Mouse (Mus musculus): Measurements from ENCODE around the gene Cilp.

The Cilp gene

DNA sequence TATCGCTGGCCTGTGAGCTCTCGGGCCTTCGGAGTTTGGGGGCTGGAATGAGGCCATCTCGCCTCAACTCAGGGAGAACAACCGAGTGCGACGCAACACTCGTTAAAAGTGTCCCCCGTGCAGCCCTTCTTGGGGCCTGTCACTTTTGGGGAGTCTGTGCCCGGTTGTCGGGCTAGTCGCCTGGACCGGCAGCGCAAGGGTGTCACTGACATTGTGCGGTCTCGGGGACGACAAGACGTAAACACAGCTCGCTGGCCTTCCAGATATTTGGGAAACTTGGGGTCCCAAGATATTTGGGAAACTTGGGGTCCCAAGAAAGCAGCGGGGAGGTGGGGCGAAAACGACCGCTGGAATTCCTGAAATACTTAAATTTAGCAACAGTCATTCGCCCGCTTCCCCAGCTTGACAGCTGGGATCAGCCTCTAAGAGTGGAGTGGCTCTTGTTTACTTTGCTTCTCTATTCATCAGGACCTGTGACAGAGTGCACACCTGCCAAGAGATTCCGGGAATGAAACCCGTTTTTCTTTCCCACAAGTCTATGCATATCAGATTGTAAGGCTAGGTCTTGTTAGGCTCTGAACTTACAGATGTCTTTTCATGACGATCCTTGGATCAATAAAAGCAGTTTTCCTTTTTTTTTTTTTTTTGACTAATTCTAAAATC is 29.9 kb downstream of the Cilp start:
- no peak for DNase-seq (ENCODE audit: low read depth, low spot score)

DNA sequence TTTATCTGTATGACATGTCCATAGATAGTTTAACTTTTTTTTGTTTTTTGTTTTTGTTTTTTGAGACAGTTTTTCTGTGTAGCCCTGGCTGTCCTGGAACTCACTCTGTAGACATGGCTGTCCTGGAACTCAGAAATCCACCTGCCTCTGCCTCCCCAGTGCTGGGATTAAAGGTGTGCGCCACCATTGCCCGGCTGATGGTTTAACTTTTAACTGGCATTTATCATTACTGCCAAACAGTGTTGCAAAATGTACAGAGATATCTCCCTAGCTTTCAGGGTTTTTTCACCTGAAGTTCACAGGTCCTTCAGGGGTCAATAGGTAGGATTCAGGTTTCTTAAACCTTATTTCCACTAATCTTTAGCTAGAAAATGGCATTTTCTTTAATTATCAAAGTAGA is 32.1 kb downstream of the Cilp start:
- DNase-seq (ENCODE audit: low read depth, low spot score) = no peak

DNA sequence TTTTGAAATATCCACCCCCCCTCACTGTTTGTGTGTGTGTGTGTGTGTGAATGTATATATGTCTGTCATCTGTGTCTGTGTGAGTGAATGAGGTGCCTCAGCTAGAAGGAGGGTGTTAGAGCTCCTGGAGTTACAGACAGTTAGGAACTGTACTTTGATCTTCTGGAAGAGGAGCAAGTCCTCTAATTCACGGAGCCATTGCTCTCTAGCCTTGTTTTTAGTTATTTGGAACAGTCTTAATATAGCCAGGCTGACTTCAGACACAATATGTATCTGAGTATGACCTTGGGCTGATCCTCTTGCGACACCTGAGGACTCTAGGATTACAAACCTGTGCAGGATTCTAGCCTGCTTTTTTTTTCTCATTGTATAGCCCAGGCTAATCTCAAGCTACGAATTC is 33.8 kb downstream of the Cilp start:
- no peak for DNase-seq (ENCODE audit: low read depth, low spot score)

DNA sequence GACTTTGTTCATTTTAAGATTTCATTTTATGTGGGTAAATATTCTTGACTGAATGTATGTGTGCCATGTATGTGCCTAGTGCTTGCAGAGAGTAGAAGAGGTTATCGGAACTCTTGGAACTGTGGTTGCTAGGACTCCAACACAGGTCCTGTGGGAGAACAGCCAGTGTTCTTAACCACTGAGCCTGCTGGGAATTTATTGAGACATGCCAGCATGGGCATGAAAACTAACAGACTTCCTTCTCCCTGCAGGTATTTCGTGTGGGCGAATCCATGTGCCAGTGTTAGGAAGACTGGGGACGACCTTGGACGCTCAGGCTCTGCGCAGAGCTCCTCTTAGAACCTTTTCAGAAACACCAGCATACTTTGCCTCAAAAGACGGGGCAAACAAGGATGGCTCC is 34.7 kb downstream of the Cilp start:
- DNase-seq (ENCODE audit: low read depth, low spot score) = no peak

DNA sequence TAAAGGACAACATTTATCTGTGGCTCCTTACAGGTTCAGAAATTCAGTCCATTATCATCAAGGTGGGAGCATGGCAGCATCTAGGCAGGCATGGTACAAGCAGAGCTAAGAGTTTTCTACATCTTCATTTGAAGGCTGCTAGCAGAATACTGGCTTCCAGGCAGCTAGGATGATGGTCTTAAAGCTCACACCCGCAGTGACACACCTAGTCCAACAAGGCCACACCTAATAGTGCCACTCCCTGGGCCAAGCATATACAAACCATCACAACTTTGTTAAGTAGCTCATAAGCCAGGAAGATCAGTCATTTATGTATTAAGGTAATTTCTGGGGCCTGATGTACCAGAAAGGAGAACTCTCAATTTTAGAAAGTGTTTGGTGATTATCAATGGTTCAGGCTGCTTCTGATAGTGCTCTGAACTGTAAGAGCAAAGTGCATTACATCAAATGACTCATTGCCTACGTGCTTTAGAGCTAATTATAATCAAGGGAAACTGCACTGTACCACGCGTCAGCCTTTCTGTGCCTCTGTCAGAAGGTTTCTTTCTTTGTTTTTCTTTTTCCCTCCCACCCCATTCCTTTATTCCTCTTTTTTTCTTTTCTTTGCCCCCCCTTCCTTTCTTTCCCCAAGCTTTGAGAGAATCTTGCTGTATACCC is 37.5 kb downstream of the Cilp start:
- no peak for DNase-seq (ENCODE audit: low read depth, low spot score)

DNA sequence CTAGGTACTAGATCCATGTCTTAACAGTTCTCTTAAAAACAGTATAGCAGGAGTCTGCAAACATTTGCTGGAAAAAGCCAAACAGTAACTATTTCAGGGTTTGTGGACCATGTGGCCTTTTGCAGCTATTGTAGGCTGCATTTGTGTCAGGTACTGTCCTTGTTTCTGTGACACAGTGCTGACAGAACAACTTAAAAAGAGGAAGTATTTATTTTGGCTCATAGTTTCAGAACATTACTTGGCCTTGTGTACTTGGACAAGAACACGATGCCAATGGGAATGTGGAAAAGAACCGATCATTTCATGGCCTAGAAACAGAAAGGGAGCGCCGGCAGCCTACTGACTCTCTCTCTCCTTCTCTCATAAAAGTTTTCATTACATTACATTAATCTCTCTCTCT is 38.6 kb downstream of the Cilp start:
- DNase-seq (ENCODE audit: low read depth, low spot score) = no peak

DNA sequence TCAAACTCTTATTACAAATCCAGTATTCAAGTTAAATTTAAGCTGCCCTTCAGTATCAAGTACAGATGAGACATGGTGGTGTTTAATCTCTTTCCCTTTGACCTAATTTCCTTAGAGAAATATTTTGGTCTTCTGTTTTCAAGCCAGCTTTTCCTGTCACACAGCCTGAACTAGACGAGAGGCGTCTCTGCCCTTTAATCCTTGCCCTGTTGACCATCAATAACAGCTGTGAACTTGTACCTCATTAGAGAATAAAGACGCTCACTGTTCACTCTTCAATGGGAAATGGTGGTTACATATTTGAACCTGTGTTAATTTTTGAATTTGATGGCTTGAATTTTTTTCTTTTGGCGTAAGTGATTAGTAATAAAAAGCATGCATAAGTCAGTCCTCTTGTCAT is 39.3 kb downstream of the Cilp start:
- DNase-seq (ENCODE audit: low read depth, low spot score) = no peak

DNA sequence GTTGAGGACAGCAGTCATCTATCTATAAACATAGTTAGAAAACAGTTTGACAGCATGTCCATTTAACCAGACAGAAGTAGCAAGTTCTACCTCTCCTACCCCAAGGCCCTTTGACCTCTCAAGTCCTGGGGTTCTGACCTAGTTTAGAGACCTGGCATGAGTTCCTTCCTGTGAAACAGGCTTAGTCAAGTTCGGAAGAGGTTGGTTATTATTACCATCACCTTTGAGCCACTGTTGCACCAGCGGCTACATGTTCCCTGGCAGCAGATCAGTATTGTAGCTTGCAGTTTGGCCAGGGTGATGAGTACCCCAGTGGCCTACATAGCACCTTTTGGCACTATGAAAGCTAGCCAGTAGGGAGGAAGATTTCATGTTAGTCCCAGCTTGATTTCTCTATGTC is 41.7 kb downstream of the Cilp start:
- DNase-seq (ENCODE audit: low read depth, low spot score) = no peak

DNA sequence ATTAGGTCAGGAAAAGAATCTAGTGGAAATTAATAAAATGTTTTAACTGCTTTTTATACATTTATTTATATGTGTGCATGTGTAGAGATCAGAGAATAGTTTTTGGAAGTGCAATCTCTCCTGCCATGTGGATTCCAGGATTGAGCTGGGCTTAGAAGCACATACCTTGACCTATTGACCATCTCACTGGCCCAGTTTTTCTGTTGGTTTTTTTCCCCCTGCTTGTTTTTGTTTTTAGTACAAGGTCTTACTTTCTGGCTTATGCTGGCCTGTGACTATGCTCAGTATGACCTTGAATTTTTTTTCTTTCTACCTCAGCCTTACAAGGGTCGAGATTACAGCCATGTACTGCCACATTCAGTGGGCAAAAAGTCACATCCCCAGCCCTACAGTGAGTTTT is 43.0 kb downstream of the Cilp start:
- DNase-seq (ENCODE audit: low read depth, low spot score) = no peak

DNA sequence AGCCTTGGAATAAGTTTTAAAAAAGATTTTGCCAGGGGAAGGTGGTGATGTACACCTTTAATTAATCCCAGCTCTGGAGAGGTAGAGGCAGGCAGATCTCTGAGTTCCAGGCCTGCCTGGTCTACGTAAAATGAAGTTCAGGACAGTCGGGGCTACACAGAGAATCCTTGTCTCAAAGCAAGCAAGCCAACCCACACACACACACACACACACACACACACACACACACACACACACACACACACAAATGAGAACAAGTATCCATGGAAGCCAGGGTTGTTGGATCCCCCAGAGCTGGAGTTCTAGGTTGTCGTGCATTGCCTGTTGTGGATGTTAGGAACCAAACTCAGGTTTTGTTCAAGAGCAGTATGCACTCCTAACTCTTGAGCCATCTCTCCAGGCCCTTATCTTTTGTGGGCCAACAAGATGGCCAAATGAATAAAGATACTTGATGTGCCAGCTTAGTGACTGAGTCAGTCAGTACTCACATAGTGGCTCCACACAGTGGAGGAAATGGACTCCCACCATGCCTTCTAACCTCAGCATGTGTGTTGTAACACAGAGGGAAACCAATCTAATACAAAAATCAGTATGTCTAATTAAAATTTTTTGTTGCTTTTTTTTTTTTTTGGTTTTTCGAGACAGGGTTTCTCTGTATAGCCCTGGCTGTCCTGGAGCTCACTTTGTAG is 47.8 kb downstream of the Cilp start:
- DNase-seq (ENCODE audit: low read depth, low spot score) = no peak

DNA sequence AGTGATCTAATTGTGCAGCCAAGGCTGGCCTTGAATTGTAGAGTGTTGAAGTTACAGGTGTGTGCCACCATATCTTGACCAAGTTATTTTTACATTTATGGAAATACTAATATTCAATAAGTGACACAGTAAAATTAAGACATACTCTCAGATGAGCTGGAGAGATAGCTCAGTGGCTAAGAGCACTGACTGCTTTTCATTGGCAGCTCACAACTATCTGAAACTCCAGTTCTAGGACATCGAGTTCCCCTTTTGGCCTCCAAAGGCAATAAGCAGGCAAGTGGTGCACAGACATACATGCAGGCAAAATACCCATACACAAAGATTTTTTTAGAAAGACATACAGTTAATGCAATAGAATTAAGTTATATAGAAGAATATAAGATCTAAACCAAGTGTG is 48.9 kb downstream of the Cilp start:
- DNase-seq (ENCODE audit: low read depth, low spot score) = no peak

DNA sequence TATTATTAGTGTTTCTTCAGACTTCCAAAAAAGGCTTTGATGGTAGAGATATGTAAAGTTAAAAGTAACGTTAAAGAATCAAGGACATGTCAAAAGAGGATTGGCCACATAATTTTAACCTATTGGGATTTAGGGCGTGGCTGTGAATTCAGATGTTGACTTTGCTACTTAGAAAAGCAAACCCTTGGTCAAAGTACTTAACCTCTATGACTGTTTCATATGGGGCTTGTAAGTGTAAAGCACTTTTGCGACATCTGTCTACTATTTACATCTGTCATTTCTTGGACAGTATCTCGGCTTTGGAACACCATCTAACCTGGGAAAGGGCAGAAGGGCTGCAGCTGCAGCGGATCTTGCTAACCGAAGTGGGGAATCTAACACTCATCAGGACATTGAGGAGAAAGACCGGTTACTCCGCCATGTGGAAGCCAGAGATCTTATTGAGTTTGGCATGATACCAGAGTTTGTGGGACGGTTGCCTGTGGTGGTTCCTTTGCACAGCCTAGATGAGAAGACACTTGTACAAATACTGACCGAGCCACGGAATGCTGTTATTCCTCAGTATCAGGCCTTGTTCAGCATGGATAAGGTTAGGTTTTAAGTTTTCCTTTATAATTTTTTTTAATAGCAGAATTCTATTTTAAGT is 57.4 kb downstream of the Cilp start:
- DNase-seq (ENCODE audit: low read depth, low spot score) = no peak

DNA sequence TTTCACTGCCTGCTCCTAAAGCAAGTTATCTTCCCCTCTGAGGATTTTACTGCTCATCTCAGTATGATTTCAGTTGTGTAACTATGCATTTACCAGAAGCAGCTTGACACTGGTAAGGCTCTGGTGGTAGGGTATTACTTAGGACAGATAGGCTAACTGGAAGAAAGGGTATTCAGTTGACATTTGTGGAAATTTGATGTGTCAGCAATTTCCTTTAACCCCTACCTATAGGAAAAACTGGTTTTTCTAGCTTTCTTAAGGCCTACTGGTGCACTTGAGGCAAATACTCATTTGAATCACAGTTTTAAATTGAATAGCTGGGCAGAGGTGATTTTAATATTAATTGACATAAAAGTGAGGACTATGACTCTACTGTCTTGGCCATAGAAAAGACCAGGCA is 61.0 kb downstream of the Cilp start:
- no peak for DNase-seq (ENCODE audit: low read depth, low spot score)

DNA sequence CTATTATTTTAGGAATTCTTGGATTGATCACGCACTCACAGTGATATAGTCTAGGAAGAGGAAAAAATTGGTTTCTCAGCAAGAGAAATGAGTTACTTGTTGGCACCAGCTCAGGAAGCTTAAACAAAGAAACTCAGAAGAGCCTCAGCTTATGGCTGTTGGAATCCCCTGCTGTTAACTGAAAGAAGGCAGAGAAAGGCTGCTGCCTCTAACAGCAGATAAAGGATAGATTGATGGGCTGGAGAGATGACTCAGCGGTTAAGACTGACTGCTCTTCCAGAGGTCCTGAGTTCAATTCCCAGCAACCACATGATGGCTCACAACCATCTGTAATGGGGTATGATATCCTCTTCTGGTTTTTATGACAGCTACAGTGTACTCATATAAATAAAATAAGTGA is 62.4 kb downstream of the Cilp start:
- no peak for DNase-seq (ENCODE audit: low read depth, low spot score)
